Mouse (Mus musculus) urinary bladder, postnatal 14 days (tissue): ENCODE measurements around the gene Slc5a10.
"Not testable (repeated sequence)": the region's sequence is repeated elsewhere in the genome, so short reads cannot be mapped to it uniquely, and the experiment has no call there.

Experiments
- DNase-seq: peaks from one replicate; pipeline ENCODE4 v3.0.0; 2021; ENCODE audit warnings: low spot score

The Slc5a10 gene

DNA sequence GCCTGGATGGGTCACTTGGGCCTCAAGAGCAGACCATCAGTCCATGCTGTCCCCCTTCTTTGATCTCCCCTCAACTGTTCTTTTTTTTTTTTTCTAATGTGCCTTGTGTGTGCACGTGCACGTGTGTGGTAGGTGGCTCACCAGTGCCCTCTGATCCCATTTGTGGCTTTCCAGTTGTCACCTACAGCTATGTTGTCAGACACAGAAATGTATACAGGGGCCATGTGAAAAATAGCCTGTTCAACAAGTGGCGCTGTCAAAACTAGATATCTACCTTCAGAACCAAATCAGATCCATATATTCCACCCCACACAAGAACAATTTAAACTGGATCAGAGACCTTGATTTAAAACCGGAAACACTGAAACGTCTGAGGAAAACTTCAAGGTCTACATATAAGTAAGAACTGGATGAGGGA lies 71.5 kb downstream of the Slc5a10 start:
- no peak for DNase-seq

GRCm38 (mm10) chr11:61648749-61649115 lies 71.9 kb downstream of the Slc5a10 start:
- DNase-seq, result no peak

DNA sequence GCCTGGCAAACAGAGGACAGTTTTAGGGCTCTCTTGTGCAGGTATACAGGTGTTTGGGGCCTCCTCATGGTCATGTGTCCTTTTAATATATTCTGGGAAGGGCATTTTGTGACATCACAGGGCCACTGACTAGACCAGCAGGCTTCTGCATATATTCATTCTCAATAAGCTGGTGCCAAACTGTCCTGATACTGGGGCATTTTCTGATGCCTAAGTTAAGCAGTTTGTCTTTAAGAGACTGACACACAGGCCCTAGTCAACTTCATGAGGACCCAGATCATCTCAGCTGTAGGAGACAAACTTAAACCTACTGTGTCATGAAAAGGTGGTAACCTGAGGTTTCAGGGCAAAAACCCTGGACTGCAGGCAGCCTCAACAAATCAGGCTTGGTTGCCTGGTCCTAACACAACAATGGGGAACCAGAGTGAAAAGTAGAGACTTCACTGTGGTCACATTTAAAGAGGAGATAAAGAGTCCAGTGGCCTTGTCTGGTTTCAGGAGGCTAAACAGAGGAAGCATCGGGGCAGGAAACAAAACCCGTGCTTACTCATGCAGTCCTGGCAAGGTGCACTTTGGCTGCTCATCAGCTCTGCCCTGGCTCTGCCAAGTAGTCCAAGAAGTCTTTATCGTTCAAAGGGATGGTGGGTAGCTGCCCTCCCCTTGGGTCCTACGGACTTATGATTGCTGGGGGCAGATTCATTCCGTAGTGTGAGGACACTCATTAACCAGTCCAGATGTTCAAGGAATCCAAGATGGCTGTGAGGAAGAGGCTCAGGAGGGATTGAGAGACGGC lies 72.5 kb downstream of the Slc5a10 start:
- peak; percentile 32 for DNase-seq

- no peak for DNase-seq
Measured at GRCm38 (mm10) chr11:61647110-61647910, 73.3 kb downstream of the Slc5a10 start.

- no peak for DNase-seq
Measured at GRCm38 (mm10) chr11:61646499-61647039, 74.1 kb downstream of the Slc5a10 start.

- DNase-seq, result no peak
Measured at GRCm38 (mm10) chr11:61645357-61645857, 75.2 kb downstream of the Slc5a10 start.

DNA sequence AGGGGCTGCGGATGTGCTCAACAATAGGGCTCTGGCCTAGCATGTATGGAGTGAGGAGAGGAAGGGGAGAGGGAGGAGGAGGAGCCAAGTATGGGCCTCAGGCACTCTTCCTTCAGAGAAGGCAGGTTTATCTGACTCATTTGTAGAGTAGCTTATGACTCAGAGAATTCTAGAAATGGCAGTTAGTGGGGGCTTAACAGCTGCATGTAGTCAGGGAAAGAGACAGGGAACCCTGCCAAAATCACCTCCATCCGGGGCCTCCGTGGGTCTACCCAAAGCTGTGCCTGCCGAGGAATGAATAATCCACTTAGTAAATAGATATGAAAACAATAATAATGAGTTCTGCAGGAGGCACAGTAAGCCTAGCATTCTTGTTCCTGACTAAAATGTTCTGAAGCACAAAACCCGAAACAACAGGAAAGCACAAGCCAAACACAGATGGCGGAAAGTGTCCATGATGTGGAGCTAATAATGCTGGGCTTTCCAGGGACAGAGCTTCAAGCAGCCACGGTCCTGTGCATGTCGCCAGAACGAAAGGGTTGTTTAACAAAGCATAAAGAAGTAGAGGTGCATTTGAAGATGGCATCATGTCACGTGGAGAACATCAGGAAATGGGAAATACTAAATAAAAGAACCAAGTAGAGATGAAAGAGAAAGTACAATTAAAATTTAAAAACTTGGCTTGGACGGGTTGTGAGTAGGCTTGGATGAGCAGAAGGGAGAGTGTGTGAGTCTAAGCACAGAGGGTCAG lies 75.9 kb downstream of the Slc5a10 start:
- peak; percentile 48 for DNase-seq

- DNase-seq, result no peak
Measured at GRCm38 (mm10) chr11:61643184-61643961, 77.3 kb downstream of the Slc5a10 start.

GRCm38 (mm10) chr11:61642106-61642505 lies 78.5 kb downstream of the Slc5a10 start:
- DNase-seq, result no peak

DNA sequence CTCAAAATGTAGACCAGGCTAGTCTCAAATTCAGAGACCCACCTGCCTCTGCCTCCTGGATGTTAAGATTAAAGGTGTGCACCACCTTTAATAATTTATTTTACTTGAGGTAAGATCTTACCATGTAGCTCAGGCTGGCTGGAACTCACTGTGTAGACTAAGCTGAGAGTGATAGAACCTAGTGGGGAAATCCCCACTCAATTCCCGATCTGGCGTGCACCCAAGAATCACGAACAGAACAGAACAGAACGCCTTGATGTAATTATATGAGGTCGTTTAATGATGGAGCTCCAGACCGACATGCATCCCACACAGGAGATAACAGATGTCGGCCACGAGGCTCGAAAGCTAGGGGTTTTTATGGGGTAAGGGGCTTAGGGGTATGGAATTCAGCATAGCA lies 80.0 kb downstream of the Slc5a10 start:
- DNase-seq, result not testable (repeated sequence)

GRCm38 (mm10) chr11:61639601-61640177 lies 80.9 kb downstream of the Slc5a10 start:
- no peak for DNase-seq

- no peak for DNase-seq
Measured at GRCm38 (mm10) chr11:61638764-61639536, 81.7 kb downstream of the Slc5a10 start.

GRCm38 (mm10) chr11:61637856-61638255 lies 82.8 kb downstream of the Slc5a10 start:
- DNase-seq, result no peak

- DNase-seq, result no peak
Measured at GRCm38 (mm10) chr11:61637413-61637812, 83.2 kb downstream of the Slc5a10 start.

DNA sequence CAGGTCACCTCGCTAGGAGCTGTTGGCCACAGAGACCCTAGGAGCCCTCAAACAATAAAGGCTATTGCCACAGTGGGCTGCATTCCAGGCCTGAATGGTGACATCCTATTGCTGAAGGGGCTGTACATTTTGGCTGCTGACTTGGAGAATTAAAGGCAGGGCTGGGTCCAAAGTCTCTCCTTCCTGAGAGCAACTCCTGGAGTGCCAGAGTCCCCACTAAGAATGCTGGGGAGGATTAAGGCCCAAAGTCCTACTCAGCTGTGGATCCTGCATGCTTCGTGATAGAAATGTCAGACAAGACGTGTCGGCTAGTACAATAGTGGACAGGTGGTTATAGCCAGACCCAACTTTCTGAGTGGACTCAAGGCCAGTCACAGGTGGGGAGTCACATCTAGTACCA lies 84.3 kb downstream of the Slc5a10 start:
- not testable (repeated sequence) for DNase-seq

GRCm38 (mm10) chr11:61629621-61630020 lies 91.0 kb downstream of the Slc5a10 start:
- no peak for DNase-seq

- no peak for DNase-seq
Measured at GRCm38 (mm10) chr11:61626509-61626908, 94.1 kb downstream of the Slc5a10 start.

DNA sequence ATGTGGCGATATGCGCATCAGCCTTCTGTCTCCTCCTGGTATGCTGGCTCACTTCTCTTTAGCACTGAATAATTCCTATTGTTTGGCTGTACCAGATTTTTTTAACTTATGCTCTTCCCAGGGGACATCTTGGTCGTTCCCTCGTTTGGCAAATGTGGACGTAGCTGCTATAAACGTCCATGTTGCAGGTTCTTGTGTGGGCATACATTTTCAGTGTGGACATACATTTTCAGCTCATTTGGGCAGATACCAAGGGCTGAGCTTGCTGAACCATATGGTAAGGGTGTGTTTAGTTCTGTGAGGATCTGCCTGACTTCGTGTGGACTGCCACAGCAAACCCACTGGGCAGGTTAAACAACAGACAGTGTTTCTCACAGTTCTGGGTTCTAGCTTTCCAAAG lies 95.5 kb downstream of the Slc5a10 start:
- no peak for DNase-seq
